Mouse (Mus musculus): ENCODE measurements around the gene Scmh1.

DNA sequence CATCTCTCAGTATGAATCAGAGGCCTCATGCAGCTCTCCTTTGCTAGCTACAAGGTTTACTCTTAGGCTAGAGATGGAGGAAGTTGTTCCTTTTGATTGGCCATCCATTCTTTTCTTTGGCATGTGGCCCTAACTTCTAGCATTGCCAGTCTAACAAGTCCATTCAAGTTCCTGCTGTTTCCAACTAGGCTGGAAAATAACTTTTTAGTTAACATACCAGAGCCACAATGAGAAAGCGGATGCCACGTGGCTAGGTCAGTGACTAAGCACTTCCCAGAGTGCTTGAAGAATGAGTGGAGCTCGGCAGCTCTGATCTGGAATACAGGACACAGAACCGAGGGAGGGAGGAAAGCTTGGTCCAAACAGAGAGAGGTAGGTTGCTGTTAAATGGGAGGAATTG lies 112.3 kb downstream of the Scmh1 start:
- TF ChIP-seq CTCF (IDR thresholded peaks at IDR 0.05; ENCODE audit: insufficient read depth, low read depth, low read length) (no peak), POLR2A (IDR thresholded peaks at IDR 0.05; ENCODE audit: insufficient read depth, low read depth, low read length) (no peak)
